Mouse (Mus musculus) C2C12 (cell line): ENCODE results near the gene Kctd17.

Source experiments
- CEBPB ChIP-seq: IDR thresholded peaks from one replicate; pipeline ENCODE4 v1.6.1; 2011; ENCODE audit warnings: low read depth, mild to moderate bottlenecking, control low read depth, moderate library complexity
- CTCF ChIP-seq: IDR thresholded peaks from one replicate; pipeline ENCODE4 v1.5.1; 2011; ENCODE audit not compliant: control insufficient read depth, insufficient read depth, insufficient read length
- MAX ChIP-seq: IDR thresholded peaks from one replicate; pipeline ENCODE4 v1.6.1; 2011; ENCODE audit warnings: mild to moderate bottlenecking, control low read depth
- MYOD1 ChIP-seq: IDR thresholded peaks from one replicate; pipeline ENCODE4 v1.6.1; 2011; ENCODE audit warnings: low read depth; ENCODE audit not compliant: control insufficient read depth, insufficient read length
- MYOG ChIP-seq: IDR thresholded peaks from one replicate; pipeline ENCODE4 v1.6.1; 2011; ENCODE audit not compliant: control insufficient read depth, insufficient read length; ENCODE audit errors: extremely low read depth
- USF1 ChIP-seq: IDR thresholded peaks from one replicate; pipeline ENCODE4 v1.6.1; 2011; ENCODE audit warnings: low read depth, mild to moderate bottlenecking, control low read depth, moderate library complexity

DNA sequence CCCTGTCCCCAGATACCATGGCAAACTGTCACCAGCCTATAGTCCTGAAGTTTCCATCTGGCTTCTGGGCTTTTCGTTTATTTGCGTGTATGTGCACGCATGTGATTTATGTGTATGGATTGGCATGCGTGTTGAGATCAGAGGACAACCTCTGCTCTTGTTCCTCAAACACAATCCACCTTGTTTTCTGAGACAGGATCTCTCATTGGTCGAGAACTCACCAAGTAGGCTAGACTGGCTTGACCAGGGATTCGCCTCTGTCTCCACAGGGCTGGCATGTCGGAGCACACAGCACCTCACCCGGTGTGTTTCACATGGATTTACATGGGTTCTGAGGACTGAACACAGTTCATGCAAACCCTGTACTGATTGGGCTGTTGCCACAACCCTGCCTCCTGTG lies 14.2 kb upstream of the Kctd17 start:
- TF ChIP-seq CTCF (no peak), MYOG (no peak), MYOD1 (no peak), MAX (no peak), USF1 (no peak), CEBPB (no peak)
